Mouse (Mus musculus): Measurements from ENCODE around the gene Zbtb12. TPM values are rescaled to one million over a fixed set of nuclear protein-coding genes. Genes with fewer than 3 reads are reported as not detected.

Gene Zbtb12
- total and polyA plus RNA-seq, 2 experiments from 2014 or later: 8.1 to 39.1 TPM

- DNase-seq (ENCODE audit: low spot score): no peak
- H3K4me3 ChIP-seq (ENCODE audit: low read depth, low read length): no peak overlapping the region
- TF ChIP-seq CTCF (IDR thresholded peaks at IDR 0.05): no peak
- WGBS: 94% methylated on average over 9 of the region's 9 CpGs
- H3K4me2 ChIP-seq (ENCODE audit: low read depth, low read length, poor library complexity, severe bottlenecking): no peak overlapping the region
- H3K9me3 ChIP-seq (ENCODE audit: low read length): no peaks in the 10 kb centered on the region
- no peak overlapping the region for H3K27ac ChIP-seq (ENCODE audit: low read depth, low read length)
- H3K36me3 ChIP-seq (ENCODE audit: insufficient read depth, low read length): peaks cover 36% of the 10 kb centered on the region
- ATAC-seq (ENCODE audit: low FRiP score): no peak
- no peaks in the 10 kb centered on the region for H3K27me3 ChIP-seq (ENCODE audit: insufficient read depth, low read length)
- no peak overlapping the region for H3K9ac ChIP-seq (replicated peaks; ENCODE audit: low read length, poor library complexity, severe bottlenecking)
- H3K4me1 ChIP-seq (ENCODE audit: insufficient read depth, low read length): no peaks in the 10 kb centered on the region
These were observed 23.6 kb downstream of the Zbtb12 start for GRCm38 (mm10) chr17:34902895-34903294.

DNA sequence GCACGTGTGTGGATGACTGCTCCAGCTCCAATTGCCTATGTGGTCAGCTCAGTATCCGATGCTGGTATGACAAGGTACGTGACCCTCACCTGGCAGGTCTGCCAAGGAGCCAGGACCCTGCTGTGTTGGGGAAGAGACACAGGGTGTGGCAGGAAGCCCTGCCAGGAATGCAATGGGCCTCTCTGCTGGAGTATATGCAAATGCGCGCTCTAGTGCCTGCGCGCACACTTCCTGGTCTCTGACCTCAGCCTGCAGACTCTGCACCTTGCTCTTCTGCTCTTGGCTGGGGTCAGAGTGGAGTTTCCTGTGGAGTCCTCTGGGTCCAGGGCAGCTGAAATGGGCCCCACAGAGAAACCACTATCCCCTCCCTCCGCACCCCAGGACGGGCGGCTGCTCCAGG is 31.7 kb downstream of the Zbtb12 start:
- Histone ChIP-seq H3K27ac (ENCODE audit: low read depth, low read length) (no peak overlapping the region), H3K9ac (replicated peaks; ENCODE audit: low read length, poor library complexity, severe bottlenecking) (no peak overlapping the region), H3K4me3 (ENCODE audit: low read depth, low read length) (no peak overlapping the region), H3K9me3 (ENCODE audit: low read length) (no peaks in the 10 kb centered on the region), H3K36me3 (ENCODE audit: insufficient read depth, low read length) (peaks cover 75% of the 10 kb centered on the region), H3K4me2 (ENCODE audit: low read depth, low read length, poor library complexity, severe bottlenecking) (no peak overlapping the region), H3K4me1 (ENCODE audit: insufficient read depth, low read length) (no peaks in the 10 kb centered on the region), H3K27me3 (ENCODE audit: insufficient read depth, low read length) (no peaks in the 10 kb centered on the region)
- ATAC-seq (ENCODE audit: low FRiP score) (no peak), DNase-seq (ENCODE audit: low spot score) (no peak)
- 86% methylated on average over 10 of the region's 10 CpGs for WGBS
- TF ChIP-seq CTCF (IDR thresholded peaks at IDR 0.05): no peak

DNA sequence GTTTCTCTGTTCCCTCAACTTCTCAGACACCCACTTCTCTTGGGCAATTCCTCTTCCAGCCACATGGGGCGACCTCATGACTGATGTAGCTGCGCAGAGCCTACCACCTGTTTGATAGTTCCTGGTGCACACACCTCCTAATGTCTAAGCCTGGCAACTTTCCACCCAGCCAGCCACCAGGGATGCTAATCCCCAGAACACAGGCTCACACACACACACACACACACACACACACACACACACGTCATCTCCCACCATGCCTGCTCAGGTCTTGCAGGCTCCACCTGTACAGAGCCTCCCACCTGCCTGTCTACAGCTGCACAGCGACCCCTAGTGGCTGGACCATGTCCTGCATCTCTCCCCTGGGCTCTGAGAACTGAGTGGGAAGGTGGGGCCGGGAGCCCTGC is 32.7 kb downstream of the Zbtb12 start:
- H3K9ac ChIP-seq (replicated peaks; ENCODE audit: low read length, poor library complexity, severe bottlenecking): no peak overlapping the region
- peak; percentile 58 for DNase-seq (ENCODE audit: low spot score)
- no peaks in the 10 kb centered on the region for H3K27me3 ChIP-seq (ENCODE audit: insufficient read depth, low read length)
- H3K27ac ChIP-seq (ENCODE audit: low read depth, low read length): no peak overlapping the region
- peaks cover 65% of the 10 kb centered on the region for H3K36me3 ChIP-seq (ENCODE audit: insufficient read depth, low read length)
- TF ChIP-seq CTCF (IDR thresholded peaks at IDR 0.05): peak; percentile 86
- no peaks in the 10 kb centered on the region for H3K9me3 ChIP-seq (ENCODE audit: low read length)
- WGBS: 37% methylated on average over 5 of the region's 5 CpGs
- no peaks in the 10 kb centered on the region for H3K4me1 ChIP-seq (ENCODE audit: insufficient read depth, low read length)
- ATAC-seq (ENCODE audit: low FRiP score): peak; percentile 53; the same call in 1 of the 2 replicates
- no peak overlapping the region for H3K4me2 ChIP-seq (ENCODE audit: low read depth, low read length, poor library complexity, severe bottlenecking)
- no peak overlapping the region for H3K4me3 ChIP-seq (ENCODE audit: low read depth, low read length)

GRCm38 (mm10) chr17:34913930-34914665 is 34.8 kb downstream of the Zbtb12 start, which contains the start of gene Slc44a4:
TSS of gene Slc44a4 (plus strand) at chr17:34914466.
- no peaks in the 10 kb centered on the region for H3K9me3 ChIP-seq (ENCODE audit: low read length)
- no peak for ATAC-seq (ENCODE audit: low FRiP score)
- no peak within 1 kb of the TSS for H3K9ac ChIP-seq (replicated peaks; ENCODE audit: low read length, poor library complexity, severe bottlenecking)
- H3K27ac ChIP-seq (ENCODE audit: low read depth, low read length): no peak within 1 kb of the TSS
- no peak for TF ChIP-seq CTCF (IDR thresholded peaks at IDR 0.05)
- peaks cover 44% of the 10 kb centered on the region for H3K36me3 ChIP-seq (ENCODE audit: insufficient read depth, low read length)
- no peaks in the 10 kb centered on the region for H3K27me3 ChIP-seq (ENCODE audit: insufficient read depth, low read length)
- WGBS: 40% methylated on average over 18 of the region's 18 CpGs
- H3K4me2 ChIP-seq (ENCODE audit: low read depth, low read length, poor library complexity, severe bottlenecking): no peak within 1 kb of the TSS
- no peak within 1 kb of the TSS for H3K4me3 ChIP-seq (ENCODE audit: low read depth, low read length)
- H3K4me1 ChIP-seq (ENCODE audit: insufficient read depth, low read length): no peaks in the 10 kb centered on the region
- no peak for DNase-seq (ENCODE audit: low spot score)

GRCm38 (mm10) chr17:34915410-34915831 is 36.1 kb downstream of the Zbtb12 start:
- no peak overlapping the region for H3K4me3 ChIP-seq (ENCODE audit: low read depth, low read length)
- peaks cover 34% of the 10 kb centered on the region for H3K36me3 ChIP-seq (ENCODE audit: insufficient read depth, low read length)
- ATAC-seq (ENCODE audit: low FRiP score) (no peak), DNase-seq (ENCODE audit: low spot score) (no peak)
- H3K9ac ChIP-seq (replicated peaks; ENCODE audit: low read length, poor library complexity, severe bottlenecking): no peak overlapping the region
- no peak overlapping the region for H3K27ac ChIP-seq (ENCODE audit: low read depth, low read length)
- H3K9me3 ChIP-seq (ENCODE audit: low read length): no peaks in the 10 kb centered on the region
- H3K27me3 ChIP-seq (ENCODE audit: insufficient read depth, low read length): no peaks in the 10 kb centered on the region
- H3K4me2 ChIP-seq (ENCODE audit: low read depth, low read length, poor library complexity, severe bottlenecking): no peak overlapping the region
- TF ChIP-seq CTCF (IDR thresholded peaks at IDR 0.05): peak; percentile 28; the same call in 1 of the 2 replicates
- WGBS: 24% methylated on average over 11 of the region's 11 CpGs
- no peaks in the 10 kb centered on the region for H3K4me1 ChIP-seq (ENCODE audit: insufficient read depth, low read length)

DNA sequence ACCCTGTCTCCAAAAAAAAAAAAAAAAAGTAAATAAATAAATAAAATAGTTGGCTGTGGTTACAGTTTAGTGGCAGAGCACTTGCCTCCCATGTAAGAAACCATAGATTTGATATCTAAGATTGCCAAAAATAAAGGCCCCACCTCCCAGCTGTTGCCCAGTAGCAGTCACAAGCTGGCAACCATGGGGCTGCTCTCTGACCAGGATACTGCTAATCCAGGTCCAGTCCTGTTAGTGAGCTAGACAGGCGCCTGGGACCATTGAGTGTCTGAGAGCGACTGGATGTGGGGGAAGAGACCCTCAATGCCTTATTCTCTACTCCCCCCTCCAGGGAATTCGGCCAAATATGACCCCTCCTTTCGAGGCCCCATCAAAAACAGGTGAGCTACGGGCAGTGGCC is 37.0 kb downstream of the Zbtb12 start:
- H3K36me3 ChIP-seq (ENCODE audit: insufficient read depth, low read length): peaks cover 25% of the 10 kb centered on the region
- DNase-seq (ENCODE audit: low spot score): no peak
- H3K4me1 ChIP-seq (ENCODE audit: insufficient read depth, low read length): no peaks in the 10 kb centered on the region
- no peak overlapping the region for H3K27ac ChIP-seq (ENCODE audit: low read depth, low read length)
- H3K9me3 ChIP-seq (ENCODE audit: low read length): no peaks in the 10 kb centered on the region
- no peak for ATAC-seq (ENCODE audit: low FRiP score)
- no peaks in the 10 kb centered on the region for H3K27me3 ChIP-seq (ENCODE audit: insufficient read depth, low read length)
- 87% methylated on average over 5 of the region's 5 CpGs for WGBS
- no peak for TF ChIP-seq CTCF (IDR thresholded peaks at IDR 0.05)
- H3K4me3 ChIP-seq (ENCODE audit: low read depth, low read length): no peak overlapping the region
- no peak overlapping the region for H3K9ac ChIP-seq (replicated peaks; ENCODE audit: low read length, poor library complexity, severe bottlenecking)
- no peak overlapping the region for H3K4me2 ChIP-seq (ENCODE audit: low read depth, low read length, poor library complexity, severe bottlenecking)
